Mouse (Mus musculus) left cerebral cortex, postnatal 4 days (tissue): Measurements from ENCODE around the gene Sfmbt1. TPM values are rescaled to one million over a fixed set of nuclear protein-coding genes. Genes with fewer than 3 reads are reported as not detected.

Experiments
- DNase-seq: peaks from one replicate; pipeline ENCODE4 v3.0.0-alpha.2; 2022
- intact Hi-C: fragments of 180-260 bp; cut with DNase I; formaldehyde crosslinking; loops from one replicate; pipeline ENCODE4 v1.15.1; 2025
- total RNA-seq, 2 experiments: library from RNA; stranded (reverse); gene quantifications; 2 replicates each; pipeline ENCODE4 v1.2.3; 2021

The Sfmbt1 gene
- total RNA-seq, 2 experiments from 2014 or later: 28.3 to 32.4 TPM

GRCm38 (mm10) chr14:30824456-30824995, 109.9 kb downstream of the Sfmbt1 start:
- intact Hi-C loops: loop anchor here (10.0 kb wide), 1 partner anchor 60 kb away; the partner anchor contains the start of gene Itih4
- no peak for DNase-seq

GRCm38 (mm10) chr14:30825021-30825475, 110.4 kb downstream of the Sfmbt1 start:
- DNase-seq: no peak
- intact Hi-C loops: loop anchor here (5.0 to 10.0 kb wide), 2 partner anchors 60 to 108 kb away; partner anchors contain the start of gene Itih4

- intact Hi-C loops: loop anchor here (5.0 to 10.0 kb wide), 2 partner anchors 59 to 108 kb away; partner anchors contain the start of gene Itih4
Measured at GRCm38 (mm10) chr14:30825476-30826131, 111.0 kb downstream of the Sfmbt1 start, which contains the start of gene Tmem110. TSS of gene Tmem110 (plus strand) at chr14:30825590.

GRCm38 (mm10) chr14:30826174-30827140, 111.8 kb downstream of the Sfmbt1 start:
- DNase-seq: no peak
- intact Hi-C loops: loop anchor here (5.0 to 10.0 kb wide), 2 partner anchors 58 to 109 kb away; partner anchors contain the start of gene Itih4

More at GRCm38 (mm10) chr14:30825476-30826131, 111.0 kb downstream of the Sfmbt1 start, which contains the start of gene Tmem110:
- DNase-seq: peak; percentile 87

- DNase-seq: no peak
- intact Hi-C loops: loop anchor here (5.0 to 10.0 kb wide), 2 partner anchors 57 to 110 kb away; partner anchors contain the start of gene Itih4
Measured at GRCm38 (mm10) chr14:30827480-30827879, 112.8 kb downstream of the Sfmbt1 start.

- intact Hi-C loops: loop anchor here (5.0 to 10.0 kb wide), 2 partner anchors 57 to 111 kb away; partner anchors contain the start of gene Itih4
- no peak for DNase-seq
Measured at GRCm38 (mm10) chr14:30828077-30828476, 113.4 kb downstream of the Sfmbt1 start.

- intact Hi-C loops: loop anchor here (5.0 to 10.0 kb wide), 2 partner anchors 56 to 112 kb away; partner anchors contain the start of gene Itih4
- no peak for DNase-seq
Measured at GRCm38 (mm10) chr14:30828635-30829460, 114.2 kb downstream of the Sfmbt1 start.

GRCm38 (mm10) chr14:30837416-30837996, 122.9 kb downstream of the Sfmbt1 start:
- DNase-seq: no peak
- intact Hi-C loops: no loop called here

- intact Hi-C loops: no loop called here
- DNase-seq: no peak
Measured at GRCm38 (mm10) chr14:30843701-30844100, 129.1 kb downstream of the Sfmbt1 start.

- DNase-seq: no peak
- intact Hi-C loops: no loop called here
Measured at GRCm38 (mm10) chr14:30850504-30850903, 135.9 kb downstream of the Sfmbt1 start.

GRCm38 (mm10) chr14:30852325-30852724, 137.7 kb downstream of the Sfmbt1 start:
- intact Hi-C loops: no loop called here
- no peak for DNase-seq

- DNase-seq: no peak
- intact Hi-C loops: no loop called here
Measured at GRCm38 (mm10) chr14:30855316-30855715, 140.7 kb downstream of the Sfmbt1 start.

GRCm38 (mm10) chr14:30856885-30857507, 142.3 kb downstream of the Sfmbt1 start:
- no peak for DNase-seq
- intact Hi-C loops: no loop called here

GRCm38 (mm10) chr14:30857990-30858389, 143.3 kb downstream of the Sfmbt1 start:
- DNase-seq: no peak
- intact Hi-C loops: no loop called here

GRCm38 (mm10) chr14:30861421-30862125, 146.9 kb downstream of the Sfmbt1 start:
- no peak for DNase-seq
- intact Hi-C loops: no loop called here

- intact Hi-C loops: no loop called here
- no peak for DNase-seq
Measured at GRCm38 (mm10) chr14:30862368-30862767, 147.7 kb downstream of the Sfmbt1 start.

GRCm38 (mm10) chr14:30865311-30865710, 150.7 kb downstream of the Sfmbt1 start:
- no peak for DNase-seq
- intact Hi-C loops: no loop called here

- DNase-seq: peak; percentile 85
Measured at GRCm38 (mm10) chr14:30867042-30867441, 152.4 kb downstream of the Sfmbt1 start.

More at GRCm38 (mm10) chr14:30867042-30867441, 152.4 kb downstream of the Sfmbt1 start:
- intact Hi-C loops: no loop called here
